Mouse (Mus musculus) large intestine, adult 2 months (tissue): Measurements from ENCODE around the gene Myh4. TPM values are rescaled to one million over a fixed set of nuclear protein-coding genes. Genes with fewer than 3 reads are reported as not detected.

Experiments
- DNase-seq: peaks from one replicate; pipeline ENCODE4 v3.0.0-alpha.2; 2012; ENCODE audit warnings: low read depth, low spot score
- WGBS: fragments of 180-500 bp; shearing (Covaris S2); methylation state at CpG from one replicate; pipeline ENCODE4 v1.1.7; 2018; 5-methylcytosine and 5-hydroxymethylcytosine counted together
- polyA plus RNA-seq: library from polyadenylated mRNA; depleted of rRNA; stranded (reverse); fragments of >200 nt; gene quantifications from 2 replicates; pipeline ENCODE4 v1.2.3, GENCODE M21; 2012; rRNA removed

Gene Myh4
- polyA plus RNA-seq: 0.03 and 0.26 TPM in 2 replicates

DNA sequence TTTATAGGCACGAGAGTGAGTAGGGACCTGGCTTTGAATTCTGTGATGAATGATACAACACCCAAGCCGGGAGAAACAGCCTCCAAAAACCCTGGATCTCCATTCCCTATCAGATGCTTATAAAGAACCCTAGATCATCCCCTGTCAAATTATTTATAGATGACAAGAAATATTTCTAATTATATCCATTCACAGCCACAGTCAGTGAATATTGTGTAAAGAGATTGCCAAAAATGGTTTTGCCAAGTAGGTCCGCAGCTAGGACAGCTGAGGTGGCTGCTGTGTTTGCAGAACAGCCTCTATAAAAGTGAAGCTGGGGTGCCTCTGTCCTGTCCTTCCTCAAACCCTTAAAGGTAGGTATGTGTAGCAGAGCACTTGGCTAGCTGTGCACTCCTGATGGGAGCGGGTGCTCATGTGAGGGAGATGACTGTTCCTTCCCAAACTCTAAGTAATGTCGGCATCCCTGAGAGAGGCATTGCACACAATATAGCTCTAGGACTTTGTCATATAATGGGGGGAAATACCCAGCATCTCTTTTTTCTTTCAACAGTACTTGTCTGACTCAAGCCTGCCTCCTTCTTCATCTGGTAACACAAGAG is at the start of gene Myh4:
Gene Myh4, plus strand, starts transcription at position 549 of the 599 bp plus-strand sequence.
- no peak for DNase-seq
- WGBS: 68% methylated on average over 5 of the region's 5 CpGs

DNA sequence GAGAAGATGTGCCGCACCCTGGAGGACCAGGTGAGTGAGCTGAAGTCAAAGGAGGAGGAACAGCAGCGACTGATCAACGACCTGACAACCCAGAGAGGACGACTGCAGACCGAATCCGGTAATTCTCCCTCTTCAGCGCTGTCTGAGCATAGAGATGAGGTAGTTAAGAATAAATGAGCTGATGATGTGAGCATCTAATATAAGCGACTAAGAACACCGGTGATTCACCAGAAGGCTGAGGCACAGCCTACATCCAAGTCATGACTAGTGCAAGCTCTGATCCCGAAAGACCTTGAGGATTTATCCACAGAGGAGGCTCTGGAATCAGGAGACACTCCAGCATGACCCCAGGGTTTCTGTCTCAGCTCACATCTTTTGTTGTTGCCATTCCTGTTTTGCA is 47.5 kb upstream of the Myh4 start:
- DNase-seq: no peak
- 77% methylated on average over 10 of the region's 10 CpGs for WGBS

DNA sequence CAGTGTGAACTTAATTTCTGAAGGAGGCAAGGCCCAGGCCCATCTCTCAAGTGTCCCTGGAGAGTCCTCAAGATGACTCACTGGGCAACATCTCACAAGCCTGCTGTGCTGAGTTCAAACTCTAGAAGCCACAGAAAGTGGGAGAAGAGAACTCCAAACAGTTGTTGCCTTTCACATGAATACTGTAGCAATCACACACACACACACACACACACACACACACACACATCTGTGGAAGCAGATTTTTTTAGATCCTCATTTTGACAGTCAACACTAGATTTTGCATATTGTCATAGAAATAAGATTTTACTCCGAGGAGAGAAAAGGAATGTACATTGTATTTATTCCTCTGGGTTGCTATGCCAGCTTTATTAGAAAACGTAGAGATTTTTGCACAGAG is 47.0 kb upstream of the Myh4 start:
- DNase-seq: no peak
- WGBS: 83% methylated on average over 2 of the region's 2 CpGs

DNA sequence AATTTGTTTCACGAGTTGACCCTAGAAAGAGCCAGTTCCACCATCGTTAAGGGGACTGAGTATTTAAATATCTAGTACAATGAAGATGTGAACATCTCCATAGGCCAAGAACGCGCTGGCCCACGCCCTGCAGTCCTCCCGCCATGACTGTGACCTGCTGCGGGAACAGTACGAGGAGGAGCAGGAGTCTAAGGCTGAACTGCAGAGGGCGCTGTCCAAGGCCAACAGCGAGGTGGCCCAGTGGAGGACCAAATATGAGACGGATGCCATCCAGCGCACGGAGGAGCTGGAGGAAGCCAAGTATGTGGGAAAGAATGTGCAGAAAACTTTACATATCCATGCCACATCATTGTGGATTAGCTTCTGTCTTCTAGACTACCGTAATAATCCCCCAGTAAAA is 46.3 kb upstream of the Myh4 start:
- DNase-seq: no peak
- whole genome bisulfite sequencing: 84% methylated on average over 14 of the region's 14 CpGs

DNA sequence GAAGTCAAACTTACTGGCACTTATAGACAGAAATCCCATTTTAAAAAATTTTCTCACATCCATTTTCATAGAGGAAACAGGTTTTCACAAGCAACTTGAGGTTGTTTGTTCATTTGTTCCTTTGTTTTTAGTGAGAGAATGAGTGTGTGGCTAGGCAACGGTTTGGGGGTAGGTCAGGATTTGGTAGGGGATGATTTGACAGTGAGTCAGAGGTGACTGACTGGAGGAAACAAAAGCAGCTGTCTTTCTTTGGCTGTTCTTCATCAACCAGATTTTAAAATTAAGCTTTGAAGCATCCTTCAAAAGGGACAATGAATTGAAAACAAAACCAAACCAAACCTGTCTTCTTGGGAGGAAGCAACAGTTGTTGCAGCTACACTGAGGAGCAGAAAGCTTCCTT is 38.5 kb upstream of the Myh4 start:
- no peak for DNase-seq
- 33% methylated on average over 1 of the region's 1 CpGs for WGBS

DNA sequence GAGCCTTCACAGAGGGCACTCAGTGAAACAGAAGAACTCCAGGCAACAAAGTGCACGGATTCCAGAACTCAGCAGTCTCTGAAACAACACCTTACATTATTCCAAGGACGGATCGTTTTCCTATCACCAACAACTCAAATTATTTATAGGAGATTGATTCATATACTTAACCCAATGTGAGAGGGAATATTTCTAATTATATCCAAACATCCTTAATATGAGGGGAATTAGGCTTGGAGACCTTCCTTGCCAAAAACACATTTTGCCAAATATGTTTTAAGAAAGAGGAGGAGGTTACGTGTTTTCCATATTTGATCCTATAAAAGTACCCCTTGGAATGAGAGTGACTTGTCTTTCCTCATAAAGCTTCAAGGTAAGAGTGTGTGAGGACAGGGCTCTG is 38.1 kb upstream of the Myh4 start, which contains the start of gene Myh1:
Gene Myh1, plus strand, starts transcription at position 301 of the 400 bp plus-strand sequence.
- DNase-seq: no peak
- WGBS: 69% methylated on average over 4 of the region's 4 CpGs

DNA sequence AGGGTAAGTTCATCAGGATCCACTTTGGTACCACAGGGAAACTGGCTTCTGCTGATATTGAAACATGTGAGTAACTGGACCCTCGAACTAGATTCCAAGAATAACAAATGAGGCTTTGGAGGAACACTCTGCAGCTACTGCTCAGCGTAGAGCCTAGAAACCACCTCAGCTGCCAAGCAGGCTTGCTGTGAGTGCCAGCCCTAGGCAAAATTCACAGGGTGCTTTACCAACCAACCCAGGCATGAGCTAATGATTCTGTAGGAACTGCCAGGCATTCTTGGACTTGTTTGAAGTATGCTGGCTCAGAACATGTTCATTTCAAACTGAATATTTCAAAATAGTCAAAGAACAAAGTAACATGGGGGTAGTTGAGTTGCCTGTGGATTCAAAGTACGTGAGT is 33.1 kb upstream of the Myh4 start:
- WGBS: 64% methylated on average over 3 of the region's 3 CpGs
- no peak for DNase-seq

DNA sequence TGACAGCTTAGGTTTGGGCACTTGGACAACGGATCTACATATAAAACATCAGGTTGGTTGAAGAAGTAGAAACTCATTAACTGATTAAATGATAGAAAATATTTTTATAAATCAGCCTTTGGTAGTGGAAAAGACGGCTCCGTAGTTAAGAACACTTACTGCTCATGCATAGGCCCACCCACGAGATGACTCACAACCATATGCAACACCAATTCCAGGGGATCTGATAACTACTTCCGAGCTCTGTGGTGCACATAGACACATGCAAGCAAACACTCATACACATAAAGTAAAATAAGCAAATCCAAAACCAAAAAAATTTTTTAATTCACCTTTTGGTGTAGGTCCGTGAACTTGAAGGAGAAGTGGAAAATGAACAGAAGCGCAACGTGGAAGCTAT is 16.0 kb upstream of the Myh4 start:
- DNase-seq: no peak
- WGBS: 88% methylated on average over 8 of the region's 8 CpGs

DNA sequence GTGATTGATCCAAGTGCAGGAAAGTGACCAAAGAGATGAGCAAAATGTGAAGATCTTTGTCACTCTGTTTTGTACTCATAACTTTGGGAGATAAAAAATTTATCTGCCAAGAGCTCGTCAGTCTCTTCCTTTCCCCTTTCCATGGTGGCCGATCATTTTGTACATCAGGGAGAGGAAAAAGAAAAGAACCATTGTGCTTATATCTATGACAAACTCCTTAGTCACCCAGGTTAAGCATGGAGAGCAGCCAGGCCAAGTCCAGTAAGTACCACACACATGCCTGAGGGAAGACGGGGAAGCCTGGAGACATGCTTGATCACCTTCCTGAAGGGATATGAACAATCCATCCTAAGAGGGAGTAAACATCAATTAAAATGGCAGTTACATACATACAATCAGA is 13.4 kb upstream of the Myh4 start:
- DNase-seq: no peak
- WGBS: 79% methylated on average over 3 of the region's 3 CpGs

DNA sequence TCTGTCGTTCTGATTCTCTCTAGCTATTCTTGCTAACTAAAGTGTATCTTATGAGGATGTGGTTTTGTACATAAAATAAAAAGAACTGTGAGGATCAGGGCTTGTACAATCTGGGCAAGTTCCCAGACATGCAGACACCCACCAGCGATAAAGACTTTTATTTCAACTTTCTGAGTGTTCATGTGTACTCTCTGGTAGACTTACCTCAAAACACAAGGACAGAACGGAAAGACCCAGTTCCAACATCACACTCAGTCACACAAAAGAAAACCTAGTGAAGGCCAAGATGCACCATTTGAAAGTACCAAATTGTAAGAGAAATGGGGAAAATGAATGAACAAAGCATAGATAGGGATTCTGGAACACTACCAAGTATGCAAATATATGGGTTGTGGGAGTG is 9.1 kb upstream of the Myh4 start:
- DNase-seq: no peak
- WGBS: 80% methylated on average over 3 of the region's 3 CpGs

DNA sequence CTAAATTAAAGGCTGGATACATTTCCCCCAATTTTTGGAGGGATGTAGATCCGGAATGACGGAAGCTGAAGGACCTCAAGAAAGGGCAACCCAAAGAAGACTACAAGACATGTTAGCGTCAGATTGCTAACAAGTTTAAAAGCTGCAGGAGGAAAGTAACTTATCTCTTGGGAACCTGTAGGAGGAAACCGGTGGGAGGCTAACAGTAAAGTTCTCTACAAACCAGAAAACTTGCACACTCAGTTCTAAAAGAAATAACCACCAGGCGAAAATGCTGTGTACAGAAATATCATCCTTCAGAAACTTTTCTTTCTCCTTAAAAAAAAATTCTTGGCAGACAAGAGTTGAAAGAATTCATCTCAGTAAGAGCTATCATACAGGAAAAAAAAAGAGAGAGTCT is 8.7 kb upstream of the Myh4 start:
- 77% methylated on average over 5 of the region's 5 CpGs for WGBS

DNA sequence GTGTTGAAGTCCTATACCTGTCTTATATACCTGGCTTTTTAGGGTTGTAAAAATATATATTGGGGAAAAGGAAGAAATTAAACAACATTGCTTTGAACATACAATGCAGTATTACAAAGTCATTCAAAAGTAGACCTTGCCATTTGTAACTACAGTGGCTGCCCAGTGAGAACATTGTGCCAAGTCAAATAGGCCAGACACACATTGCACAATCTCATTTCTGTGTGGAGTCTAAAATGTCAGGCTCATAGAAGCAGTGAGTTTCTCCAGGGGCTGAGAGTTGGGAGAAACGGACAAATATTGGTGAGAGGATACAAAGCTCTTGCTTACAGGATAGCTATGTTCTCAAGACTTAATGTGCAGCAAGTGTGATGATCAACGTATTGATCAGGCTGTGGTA is 7.9 kb upstream of the Myh4 start:
- DNase-seq: no peak
- 58% methylated on average over 2 of the region's 2 CpGs for WGBS

More for the DNA sequence above, 8.7 kb upstream of the Myh4 start:
- DNase-seq: no peak

DNA sequence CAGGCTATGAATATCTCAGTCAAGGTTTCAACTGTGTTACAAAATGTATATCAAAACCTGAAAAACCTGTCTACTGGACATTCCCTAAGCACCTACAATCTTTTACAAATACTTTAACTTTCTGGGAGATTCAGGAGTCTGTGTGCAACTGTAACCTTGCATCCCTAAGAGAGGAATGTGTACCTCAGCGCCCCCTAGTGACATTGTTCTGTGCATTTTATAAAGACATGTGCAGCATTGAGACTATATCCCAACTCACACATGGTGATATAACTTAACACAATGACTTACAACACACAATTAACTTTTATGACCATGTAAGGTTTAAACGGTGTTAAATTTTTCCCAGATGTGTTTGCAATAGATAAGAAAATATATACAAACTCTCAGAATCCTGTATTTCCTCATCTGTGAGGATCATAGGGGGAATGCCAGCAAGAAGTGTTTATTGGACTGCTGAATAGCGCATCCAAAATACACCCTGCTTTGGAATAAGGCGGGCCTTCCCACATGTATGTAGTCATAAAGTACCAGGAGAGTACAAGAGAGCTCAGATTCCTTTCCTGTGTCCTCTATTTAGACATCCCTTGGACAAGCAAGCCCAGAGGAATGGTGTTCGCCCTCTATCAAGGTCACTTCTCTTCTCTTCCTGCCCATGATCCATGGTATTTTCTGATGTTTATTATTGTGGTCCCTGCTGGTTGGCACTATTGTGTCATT is 2.0 kb upstream of the Myh4 start:
- 35% methylated on average over 5 of the region's 5 CpGs for WGBS
- DNase-seq: no peak

DNA sequence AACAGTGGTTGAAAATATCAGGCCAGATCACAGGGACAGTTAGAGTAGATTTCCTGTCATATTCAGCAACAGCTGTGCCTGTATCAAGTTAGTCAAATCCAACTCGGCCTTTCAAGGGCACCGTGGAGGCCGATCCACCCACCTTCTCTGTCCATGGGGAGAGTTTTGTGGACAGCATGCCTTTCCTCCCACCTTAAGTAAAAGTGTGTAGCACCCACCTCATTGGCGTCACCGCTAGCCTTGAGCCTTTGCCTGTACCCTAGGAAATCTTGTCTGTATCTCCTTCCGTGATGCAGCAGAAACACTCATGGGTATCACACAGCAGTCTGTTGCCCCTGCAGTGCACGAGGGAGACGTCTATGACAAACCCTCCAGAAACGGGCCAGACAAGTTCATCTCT is 1.0 kb upstream of the Myh4 start:
- 85% methylated on average over 9 of the region's 9 CpGs for WGBS
- DNase-seq: no peak

DNA sequence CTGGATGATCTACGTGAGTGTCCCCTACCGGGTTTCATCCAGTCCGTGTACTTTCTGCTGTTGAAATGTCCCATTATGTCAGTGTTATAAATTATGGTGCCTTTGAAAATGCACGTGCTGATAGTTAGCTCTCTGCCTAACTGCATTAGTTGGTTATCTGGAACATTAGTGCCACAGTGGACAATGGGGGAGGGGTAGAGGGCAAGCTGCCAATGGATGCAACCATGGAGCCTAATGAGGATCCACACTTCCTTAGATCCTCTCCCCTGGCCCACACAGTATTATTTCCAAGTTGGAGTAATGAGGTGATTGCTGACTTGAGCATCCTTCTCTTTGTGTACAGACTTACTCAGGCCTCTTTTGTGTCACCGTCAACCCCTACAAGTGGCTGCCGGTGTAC is 3.2 kb downstream of the Myh4 start:
- 87% methylated on average over 6 of the region's 6 CpGs for WGBS
- no peak for DNase-seq

DNA sequence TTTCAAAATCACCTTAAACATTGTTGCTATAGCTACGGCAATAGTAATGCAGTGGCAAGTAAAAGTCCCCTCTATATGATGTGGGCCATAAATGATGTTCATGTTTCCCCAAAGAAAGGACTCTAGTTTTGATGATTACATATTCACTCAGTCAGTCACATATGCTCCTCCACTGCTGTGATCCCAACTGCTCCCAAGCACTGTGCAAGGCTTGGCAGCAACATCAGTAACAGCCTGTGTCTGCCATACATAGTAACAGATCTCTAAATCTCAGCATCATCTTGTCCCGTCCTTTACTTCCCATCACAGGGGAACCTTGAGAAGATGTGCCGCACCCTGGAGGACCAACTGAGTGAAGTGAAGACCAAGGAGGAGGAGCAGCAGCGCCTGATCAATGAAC is 15.9 kb downstream of the Myh4 start:
- 89% methylated on average over 4 of the region's 4 CpGs for WGBS
- DNase-seq: no peak

DNA sequence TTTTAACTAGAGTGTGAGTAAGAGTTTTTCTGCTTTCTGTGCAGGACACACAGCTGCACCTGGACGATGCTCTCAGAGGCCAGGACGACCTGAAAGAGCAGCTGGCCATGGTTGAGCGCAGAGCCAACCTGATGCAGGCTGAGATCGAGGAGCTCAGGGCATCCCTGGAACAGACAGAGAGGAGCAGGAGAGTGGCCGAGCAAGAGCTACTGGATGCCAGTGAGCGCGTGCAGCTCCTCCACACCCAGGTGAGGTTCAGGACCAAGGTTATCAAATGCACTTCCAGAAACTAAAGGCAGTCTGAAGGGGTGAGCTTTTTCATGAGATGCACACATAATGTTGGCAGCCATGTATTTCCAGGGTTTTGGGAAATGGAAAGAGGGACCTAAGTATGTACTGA is 19.2 kb downstream of the Myh4 start:
- WGBS: 77% methylated on average over 7 of the region's 7 CpGs
- DNase-seq: no peak

DNA sequence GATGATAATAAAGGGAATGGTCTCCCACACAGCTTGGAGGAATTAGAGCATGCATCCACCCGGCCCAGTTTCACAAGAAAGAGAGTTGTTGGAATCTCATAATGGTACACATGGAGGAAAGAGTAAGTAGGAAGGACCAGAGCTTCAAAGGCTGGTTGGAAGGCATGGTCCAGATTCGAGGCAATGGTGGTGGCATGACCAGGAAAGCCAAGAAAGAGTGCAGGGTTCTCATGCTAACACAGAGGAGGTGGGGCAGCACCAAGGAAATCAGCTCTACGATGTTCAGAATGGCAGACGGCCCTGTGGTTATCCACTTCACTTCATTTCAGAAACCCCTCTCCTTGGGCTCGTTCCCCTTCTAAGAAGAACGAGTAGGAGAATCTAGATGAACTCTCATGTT is 23.1 kb downstream of the Myh4 start:
- WGBS: 75% methylated on average over 6 of the region's 6 CpGs
- DNase-seq: no peak

DNA sequence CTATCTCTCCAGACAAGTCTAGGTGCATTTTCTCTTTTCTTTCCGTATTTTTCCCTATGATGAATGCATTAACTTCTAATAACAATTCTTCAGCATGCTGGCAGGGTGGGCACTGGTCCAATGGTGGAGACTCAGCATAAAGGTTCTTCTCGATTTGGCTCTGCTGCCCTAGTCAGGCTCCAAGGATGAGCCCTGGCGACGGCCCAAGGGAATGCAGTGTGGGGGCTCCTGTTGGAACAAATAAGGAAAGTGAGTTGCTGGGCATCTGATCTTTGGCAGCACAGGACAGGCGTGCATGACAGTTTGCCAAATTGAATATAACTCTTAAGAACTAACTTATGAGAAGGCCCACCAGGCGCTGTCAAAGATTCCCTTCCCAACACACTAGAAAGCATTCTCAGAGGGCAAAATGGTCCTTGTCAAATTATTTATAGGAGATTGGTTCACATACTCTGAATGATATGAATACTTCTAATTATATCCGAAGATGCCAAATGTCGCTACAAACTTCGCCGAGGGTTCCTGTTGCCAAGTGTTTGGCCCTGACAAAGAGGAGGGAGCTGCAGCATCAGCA is 38.9 kb downstream of the Myh4 start, which contains the start of gene Myh8:
Gene Myh8, plus strand, starts transcription at position 524 of the 574 bp plus-strand sequence.
- no peak for DNase-seq
- 77% methylated on average over 10 of the region's 10 CpGs for WGBS

DNA sequence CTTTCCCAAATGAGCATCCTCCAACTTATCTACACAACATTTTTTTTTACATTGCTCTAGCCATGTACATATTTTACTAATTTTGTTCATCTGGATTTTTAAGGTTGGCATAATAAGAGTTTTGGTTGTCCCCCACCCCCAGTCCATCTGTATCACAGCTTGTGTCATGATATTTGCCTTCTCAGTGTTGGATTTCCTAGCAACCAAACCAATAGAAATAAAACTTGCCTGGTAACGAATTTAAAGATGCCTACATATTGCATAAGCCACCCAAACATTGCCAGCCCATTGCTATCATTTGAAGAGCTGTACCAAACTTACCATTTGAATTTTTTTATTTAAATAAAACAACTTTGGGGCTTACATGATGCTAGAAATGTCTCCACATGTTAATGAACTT is 55.6 kb downstream of the Myh4 start:
- WGBS: 57% methylated on average over 1 of the region's 1 CpGs
- no peak for DNase-seq
